Mouse (Mus musculus): ENCODE results near the gene Gnai1. TPM values are rescaled to one million over a fixed set of nuclear protein-coding genes. Genes with fewer than 3 reads are reported as not detected.
"Not testable (repeated sequence)": the region's sequence is repeated elsewhere in the genome, so short reads cannot be mapped to it uniquely, and the experiment has no call there.

Gene Gnai1
- 0.19 and 1.2 TPM in 2 replicates for total RNA-seq (2017)

- ATAC-seq (replicated peaks in 1 of 2; ENCODE audit: insufficient read depth in 1 of 2, low FRiP score in 2 of 2, low TSS enrichment in 1 of 2, low read depth in 1 of 2, poor library complexity in 2 of 2, severe bottlenecking in 2 of 2): peak; percentile 51; a peak in 3 of 4 replicates
Observed at GRCm38 (mm10) chr5:18360281-18360819, at the start of gene Gnai1. Gene Gnai1 (minus strand): TSS chr5:18360355.

GRCm38 (mm10) chr5:18367864-18368263 is 7.7 kb upstream of the Gnai1 start:
- ATAC-seq (replicated peaks in 1 of 2; ENCODE audit: insufficient read depth in 1 of 2, low FRiP score in 2 of 2, low TSS enrichment in 1 of 2, low read depth in 1 of 2, poor library complexity in 2 of 2, severe bottlenecking in 2 of 2): no peak

- ATAC-seq (replicated peaks in 1 of 2; ENCODE audit: insufficient read depth in 1 of 2, low FRiP score in 2 of 2, low TSS enrichment in 1 of 2, low read depth in 1 of 2, poor library complexity in 2 of 2, severe bottlenecking in 2 of 2): no peak
Observed at GRCm38 (mm10) chr5:18365460-18365859, 5.3 kb upstream of the Gnai1 start.

GRCm38 (mm10) chr5:18360956-18361355 is 801 bp upstream of the Gnai1 start:
- peak in 1 of 2 experiments; percentile 28; a peak in 1 of 4 replicates for ATAC-seq (replicated peaks in 1 of 2; ENCODE audit: insufficient read depth in 1 of 2, low FRiP score in 2 of 2, low TSS enrichment in 1 of 2, low read depth in 1 of 2, poor library complexity in 2 of 2, severe bottlenecking in 2 of 2)

- peak in 1 of 2 experiments; percentile 27; a peak in 1 of 4 replicates for ATAC-seq (replicated peaks in 1 of 2; ENCODE audit: insufficient read depth in 1 of 2, low FRiP score in 2 of 2, low TSS enrichment in 1 of 2, low read depth in 1 of 2, poor library complexity in 2 of 2, severe bottlenecking in 2 of 2)
Observed at GRCm38 (mm10) chr5:18359376-18360280, 527 bp downstream of the Gnai1 start.

- no peak for ATAC-seq (replicated peaks in 1 of 2; ENCODE audit: insufficient read depth in 1 of 2, low FRiP score in 2 of 2, low TSS enrichment in 1 of 2, low read depth in 1 of 2, poor library complexity in 2 of 2, severe bottlenecking in 2 of 2)
Observed at GRCm38 (mm10) chr5:18358778-18359177, 1.4 kb downstream of the Gnai1 start.

- ATAC-seq (replicated peaks in 1 of 2; ENCODE audit: insufficient read depth in 1 of 2, low FRiP score in 2 of 2, low TSS enrichment in 1 of 2, low read depth in 1 of 2, poor library complexity in 2 of 2, severe bottlenecking in 2 of 2): no peak
Observed at GRCm38 (mm10) chr5:18358191-18358590, 2.0 kb downstream of the Gnai1 start.

- no peak for ATAC-seq (replicated peaks in 1 of 2; ENCODE audit: insufficient read depth in 1 of 2, low FRiP score in 2 of 2, low TSS enrichment in 1 of 2, low read depth in 1 of 2, poor library complexity in 2 of 2, severe bottlenecking in 2 of 2)
Observed at GRCm38 (mm10) chr5:18347297-18347696, 12.9 kb downstream of the Gnai1 start.

- no peak for ATAC-seq (replicated peaks in 1 of 2; ENCODE audit: insufficient read depth in 1 of 2, low FRiP score in 2 of 2, low TSS enrichment in 1 of 2, low read depth in 1 of 2, poor library complexity in 2 of 2, severe bottlenecking in 2 of 2)
Observed at GRCm38 (mm10) chr5:18343455-18344142, 16.6 kb downstream of the Gnai1 start.

- ATAC-seq (replicated peaks in 1 of 2; ENCODE audit: insufficient read depth in 1 of 2, low FRiP score in 2 of 2, low TSS enrichment in 1 of 2, low read depth in 1 of 2, poor library complexity in 2 of 2, severe bottlenecking in 2 of 2): no peak
Observed at GRCm38 (mm10) chr5:18342765-18343454, 17.2 kb downstream of the Gnai1 start.

- not testable (repeated sequence) for ATAC-seq (replicated peaks in 1 of 2; ENCODE audit: insufficient read depth in 1 of 2, low FRiP score in 2 of 2, low TSS enrichment in 1 of 2, low read depth in 1 of 2, poor library complexity in 2 of 2, severe bottlenecking in 2 of 2)
Observed at GRCm38 (mm10) chr5:18341876-18342275, 18.3 kb downstream of the Gnai1 start.

- no peak for ATAC-seq (replicated peaks in 1 of 2; ENCODE audit: insufficient read depth in 1 of 2, low FRiP score in 2 of 2, low TSS enrichment in 1 of 2, low read depth in 1 of 2, poor library complexity in 2 of 2, severe bottlenecking in 2 of 2)
Observed at GRCm38 (mm10) chr5:18332256-18332655, 27.9 kb downstream of the Gnai1 start.

GRCm38 (mm10) chr5:18330726-18331125 is 29.4 kb downstream of the Gnai1 start:
- no peak for ATAC-seq (replicated peaks in 1 of 2; ENCODE audit: insufficient read depth in 1 of 2, low FRiP score in 2 of 2, low TSS enrichment in 1 of 2, low read depth in 1 of 2, poor library complexity in 2 of 2, severe bottlenecking in 2 of 2)

- ATAC-seq (replicated peaks in 1 of 2; ENCODE audit: insufficient read depth in 1 of 2, low FRiP score in 2 of 2, low TSS enrichment in 1 of 2, low read depth in 1 of 2, poor library complexity in 2 of 2, severe bottlenecking in 2 of 2): no peak
Observed at GRCm38 (mm10) chr5:18326159-18326558, 34.0 kb downstream of the Gnai1 start.

GRCm38 (mm10) chr5:18323534-18323933 is 36.6 kb downstream of the Gnai1 start:
- no peak for ATAC-seq (replicated peaks in 1 of 2; ENCODE audit: insufficient read depth in 1 of 2, low FRiP score in 2 of 2, low TSS enrichment in 1 of 2, low read depth in 1 of 2, poor library complexity in 2 of 2, severe bottlenecking in 2 of 2)

GRCm38 (mm10) chr5:18321661-18322060 is 38.5 kb downstream of the Gnai1 start:
- no peak for ATAC-seq (replicated peaks in 1 of 2; ENCODE audit: insufficient read depth in 1 of 2, low FRiP score in 2 of 2, low TSS enrichment in 1 of 2, low read depth in 1 of 2, poor library complexity in 2 of 2, severe bottlenecking in 2 of 2)

- ATAC-seq (replicated peaks in 1 of 2; ENCODE audit: insufficient read depth in 1 of 2, low FRiP score in 2 of 2, low TSS enrichment in 1 of 2, low read depth in 1 of 2, poor library complexity in 2 of 2, severe bottlenecking in 2 of 2): no peak
Observed at GRCm38 (mm10) chr5:18318846-18319245, 41.3 kb downstream of the Gnai1 start.
